Mouse (Mus musculus): ENCODE results near the gene Olfr853. TPM values are rescaled to one million over a fixed set of nuclear protein-coding genes. Genes with fewer than 3 reads are reported as not detected.

The Olfr853 gene
- polyA plus RNA-seq (2014; fragmentation: Nextera tagmentation; extraction: Ambion mirVana) = not detected in 2 replicates

- H3K36me3 ChIP-seq (ENCODE audit: control insufficient read depth, insufficient read depth, low read length) = no peaks in the 10 kb centered on the region
- DNase-seq (ENCODE audit: low spot score) (no peak), ATAC-seq (replicated peaks; ENCODE audit: low FRiP score, low TSS enrichment, low read depth) (no peak)
- H3K9me3 ChIP-seq (ENCODE audit: control insufficient read depth, low read length) = no peaks in the 10 kb centered on the region
- H3K4me2 ChIP-seq (ENCODE audit: low read length) = no peak within 1 kb of the TSS
- H3K4me3 ChIP-seq (ENCODE audit: low read depth, low read length) = no peak within 1 kb of the TSS
- WGBS = 81% methylated on average over 1 of the region's 1 CpGs
- no peaks in the 10 kb centered on the region for H3K27me3 ChIP-seq (replicated peaks; ENCODE audit: control insufficient read depth, insufficient read depth, low read length)
- no peaks in the 10 kb centered on the region for H3K4me1 ChIP-seq (replicated peaks; ENCODE audit: control insufficient read depth, insufficient read depth, low read length)
- no peak within 1 kb of the TSS for H3K27ac ChIP-seq (ENCODE audit: low read depth)
- H3K9ac ChIP-seq (ENCODE audit: low read length) = no peak within 1 kb of the TSS
Measured at GRCm38 (mm10) chr9:19540976-19541375, at the start of gene Olfr853. TSS of gene Olfr853 (minus strand) at chr9:19541076.

GRCm38 (mm10) chr9:19582317-19582716 lies 41.4 kb upstream of the Olfr853 start, which contains the start of gene Olfr855:
TSS of gene Olfr855 (plus strand) at chr9:19582617.
- H3K27ac ChIP-seq (ENCODE audit: low read depth) = no peak within 1 kb of the TSS

GRCm38 (mm10) chr9:19567282-19567681 lies 26.4 kb upstream of the Olfr853 start, which contains the start of gene Olfr854:
TSS of gene Olfr854 (minus strand) at chr9:19567382.
- ATAC-seq (replicated peaks; ENCODE audit: low FRiP score, low TSS enrichment, low read depth) (no peak), DNase-seq (ENCODE audit: low spot score) (no peak)
- no peaks in the 10 kb centered on the region for H3K4me1 ChIP-seq (replicated peaks; ENCODE audit: control insufficient read depth, insufficient read depth, low read length)
- H3K9me3 ChIP-seq (ENCODE audit: control insufficient read depth, low read length) = 0 out of 2 replicates have a peak, but pooled peaks cover 2% of the 10 kb centered on the region
- WGBS = 68% methylated on average over 1 of the region's 1 CpGs
- H3K36me3 ChIP-seq (ENCODE audit: control insufficient read depth, insufficient read depth, low read length) = no peaks in the 10 kb centered on the region
- H3K27ac ChIP-seq (ENCODE audit: low read depth) = no peak within 1 kb of the TSS
- H3K27me3 ChIP-seq (replicated peaks; ENCODE audit: control insufficient read depth, insufficient read depth, low read length) = no peaks in the 10 kb centered on the region
- no peak within 1 kb of the TSS for H3K9ac ChIP-seq (ENCODE audit: low read length)
- H3K4me3 ChIP-seq (ENCODE audit: low read depth, low read length) = no peak within 1 kb of the TSS
- no peak within 1 kb of the TSS for H3K4me2 ChIP-seq (ENCODE audit: low read length)

More at GRCm38 (mm10) chr9:19582317-19582716, 41.4 kb upstream of the Olfr853 start, which contains the start of gene Olfr855:
- DNase-seq (ENCODE audit: low spot score) = no peak
- no peak within 1 kb of the TSS for H3K4me3 ChIP-seq (ENCODE audit: low read depth, low read length)
- H3K4me1 ChIP-seq (replicated peaks; ENCODE audit: control insufficient read depth, insufficient read depth, low read length) = no peaks in the 10 kb centered on the region
- H3K4me2 ChIP-seq (ENCODE audit: low read length) = no peak within 1 kb of the TSS
- H3K9me3 ChIP-seq (ENCODE audit: control insufficient read depth, low read length) = no peaks in the 10 kb centered on the region
- H3K36me3 ChIP-seq (ENCODE audit: control insufficient read depth, insufficient read depth, low read length) = no peaks in the 10 kb centered on the region
- ATAC-seq (replicated peaks; ENCODE audit: low FRiP score, low TSS enrichment, low read depth) = no peak
- H3K27me3 ChIP-seq (replicated peaks; ENCODE audit: control insufficient read depth, insufficient read depth, low read length) = no peaks in the 10 kb centered on the region
- H3K9ac ChIP-seq (ENCODE audit: low read length) = no peak within 1 kb of the TSS

GRCm38 (mm10) chr9:19492995-19493394 lies 47.9 kb downstream of the Olfr853 start, which contains the start of gene Olfr851:
TSS of gene Olfr851 (plus strand) at chr9:19493295.
- Histone ChIP-seq H3K9ac (ENCODE audit: low read length) (no peak within 1 kb of the TSS), H3K4me2 (ENCODE audit: low read length) (no peak within 1 kb of the TSS), H3K4me1 (replicated peaks; ENCODE audit: control insufficient read depth, insufficient read depth, low read length) (no peaks in the 10 kb centered on the region), H3K27me3 (replicated peaks; ENCODE audit: control insufficient read depth, insufficient read depth, low read length) (no peaks in the 10 kb centered on the region), H3K9me3 (ENCODE audit: control insufficient read depth, low read length) (0 out of 2 replicates have a peak, but pooled peaks cover 5% of the 10 kb centered on the region), H3K36me3 (ENCODE audit: control insufficient read depth, insufficient read depth, low read length) (no peaks in the 10 kb centered on the region), H3K27ac (ENCODE audit: low read depth) (no peak within 1 kb of the TSS), H3K4me3 (ENCODE audit: low read depth, low read length) (no peak within 1 kb of the TSS)
- no peak for DNase-seq (ENCODE audit: low spot score)
- ATAC-seq (replicated peaks; ENCODE audit: low FRiP score, low TSS enrichment, low read depth) = no peak

Other genes starting within 250 kb of the Olfr853 start
- gene Olfr844, start 224.7 kb downstream of the Olfr853 start, polyA plus RNA-seq (2014; fragmentation: Nextera tagmentation; extraction: Ambion mirVana) = not detected in 2 replicates
- gene Olfr845, start 204.6 kb downstream of the Olfr853 start, polyA plus RNA-seq (2014; fragmentation: Nextera tagmentation; extraction: Ambion mirVana) = not detected in 2 replicates
- not detected in 2 replicates for gene Olfr846, start 177.1 kb downstream of the Olfr853 start, polyA plus RNA-seq (2014; fragmentation: Nextera tagmentation; extraction: Ambion mirVana)
- not detected in 2 replicates for gene Olfr847, start 162.4 kb downstream of the Olfr853 start, polyA plus RNA-seq (2014; fragmentation: Nextera tagmentation; extraction: Ambion mirVana)
- gene Olfr849, start 100.8 kb downstream of the Olfr853 start, polyA plus RNA-seq (2014; fragmentation: Nextera tagmentation; extraction: Ambion mirVana) = not detected in 2 replicates
- gene Olfr850, start 62.8 kb downstream of the Olfr853 start, polyA plus RNA-seq (2014; fragmentation: Nextera tagmentation; extraction: Ambion mirVana) = not detected in 2 replicates
- not detected in 2 replicates for gene Olfr851, start 47.8 kb downstream of the Olfr853 start, polyA plus RNA-seq (2014; fragmentation: Nextera tagmentation; extraction: Ambion mirVana)
- gene Olfr854, start 26.3 kb upstream of the Olfr853 start, polyA plus RNA-seq (2014; fragmentation: Nextera tagmentation; extraction: Ambion mirVana) = not detected in 2 replicates
- not detected in 2 replicates for gene Olfr855, start 41.5 kb upstream of the Olfr853 start, polyA plus RNA-seq (2014; fragmentation: Nextera tagmentation; extraction: Ambion mirVana)
- gene Zfp317, start 81.0 kb upstream of the Olfr853 start, polyA plus RNA-seq (2014; fragmentation: Nextera tagmentation; extraction: Ambion mirVana) = 29.7 and 34.3 TPM in 2 replicates
- not detected in 2 replicates for gene Olfr857, start 168.4 kb upstream of the Olfr853 start, polyA plus RNA-seq (2014; fragmentation: Nextera tagmentation; extraction: Ambion mirVana)
- not detected in 2 replicates for gene Olfr58, start 239.2 kb upstream of the Olfr853 start, polyA plus RNA-seq (2014; fragmentation: Nextera tagmentation; extraction: Ambion mirVana)

Measured in intestine, embryonic 14.5 days (tissue).